Mouse (Mus musculus): ENCODE measurements at regions not wholly inside any gene's neighbourhood (a gene's known extent, or its start where the extent isn't known, plus 50 kb on each side); places are given as distances from the start of the nearest gene placed in this dataset.
A peak's percentile ranks its signal among the peaks of the same experiment; 100 is the strongest.

DNA sequence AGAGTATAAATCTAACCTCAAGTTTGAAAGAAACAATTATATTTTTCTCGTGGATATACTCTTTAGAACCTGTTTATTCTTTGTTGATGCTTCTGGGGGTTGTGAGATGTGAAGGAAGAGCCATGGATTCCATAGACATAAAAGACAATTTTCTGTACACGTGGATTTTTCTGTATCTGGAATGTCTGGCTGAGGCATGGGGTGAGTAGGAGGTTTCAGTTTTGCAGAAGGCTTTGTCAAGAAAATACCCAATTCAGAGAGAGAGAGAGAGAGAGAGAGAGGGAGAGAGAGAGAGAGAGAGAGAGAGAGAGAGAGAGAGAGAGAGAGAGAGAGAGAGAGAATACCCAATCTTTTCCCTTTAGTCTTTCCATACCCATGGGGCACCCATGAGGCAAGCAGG, 315.0 kb upstream of the Xylt1 start:
- Histone ChIP-seq H3K36me3 (ENCODE audit: control insufficient read depth, insufficient read depth, low read length) (no peaks in the 10 kb centered on the region), H3K4me3 (ENCODE audit: low read depth, low read length) (no peak overlapping the region), H3K9ac (ENCODE audit: low read length) (no peak overlapping the region), H3K4me2 (ENCODE audit: low read length) (no peak overlapping the region), H3K27me3 (replicated peaks; ENCODE audit: control insufficient read depth, insufficient read depth, low read length) (no peaks in the 10 kb centered on the region), H3K4me1 (replicated peaks; ENCODE audit: control insufficient read depth, insufficient read depth, low read length) (no peaks in the 10 kb centered on the region), H3K27ac (ENCODE audit: low read depth) (no peak overlapping the region), H3K9me3 (ENCODE audit: control insufficient read depth, low read length) (no peaks in the 10 kb centered on the region)
- DNase-seq (ENCODE audit: low spot score) (no peak), ATAC-seq (replicated peaks; ENCODE audit: low FRiP score, low TSS enrichment, low read depth) (no peak)
- 60% methylated on average over 2 of the region's 2 CpGs for WGBS

- no peaks in the 10 kb centered on the region for H3K36me3 ChIP-seq (ENCODE audit: control insufficient read depth, insufficient read depth, low read length)
- H3K9ac ChIP-seq (ENCODE audit: low read length): no peak overlapping the region
- H3K4me2 ChIP-seq (ENCODE audit: low read length): no peak overlapping the region
- H3K4me1 ChIP-seq (replicated peaks; ENCODE audit: control insufficient read depth, insufficient read depth, low read length): no peaks in the 10 kb centered on the region
- ATAC-seq (replicated peaks; ENCODE audit: low FRiP score, low TSS enrichment, low read depth) (peak; percentile 71), DNase-seq (ENCODE audit: low spot score) (no peak)
- H3K9me3 ChIP-seq (ENCODE audit: control insufficient read depth, low read length): no peaks in the 10 kb centered on the region
- no peak overlapping the region for H3K27ac ChIP-seq (ENCODE audit: low read depth)
- 36% methylated on average over 6 of the region's 6 CpGs for WGBS
- H3K27me3 ChIP-seq (replicated peaks; ENCODE audit: control insufficient read depth, insufficient read depth, low read length): no peaks in the 10 kb centered on the region
- no peak overlapping the region for H3K4me3 ChIP-seq (ENCODE audit: low read depth, low read length)
These were observed 289.7 kb upstream of the Xylt1 start for GRCm38 (mm10) chr7:117090911-117091550.

DNA sequence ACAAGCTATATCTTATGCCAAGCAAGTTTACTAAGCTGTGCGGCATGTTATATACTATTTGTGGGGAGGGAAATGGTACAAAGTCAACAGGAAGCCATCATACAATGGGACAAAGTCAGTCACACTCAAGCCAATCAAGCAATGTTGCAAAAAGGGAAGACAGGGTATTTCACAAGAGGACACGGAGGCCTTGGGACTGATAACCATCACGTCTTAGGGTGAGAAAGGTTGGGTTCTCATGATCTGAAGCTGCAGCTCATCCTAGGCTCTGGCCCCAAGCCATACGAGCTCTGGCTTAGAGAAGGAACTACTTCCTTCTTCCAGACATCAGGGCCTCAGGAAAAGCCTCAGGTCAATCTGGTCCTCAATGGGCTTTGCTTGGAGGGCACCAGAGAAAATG, 287.9 kb upstream of the Xylt1 start:
- Histone ChIP-seq H3K4me1 (replicated peaks; ENCODE audit: control insufficient read depth, insufficient read depth, low read length) (no peaks in the 10 kb centered on the region), H3K4me2 (ENCODE audit: low read length) (no peak overlapping the region), H3K27me3 (replicated peaks; ENCODE audit: control insufficient read depth, insufficient read depth, low read length) (no peaks in the 10 kb centered on the region), H3K9me3 (ENCODE audit: control insufficient read depth, low read length) (no peaks in the 10 kb centered on the region), H3K27ac (ENCODE audit: low read depth) (no peak overlapping the region), H3K36me3 (ENCODE audit: control insufficient read depth, insufficient read depth, low read length) (no peaks in the 10 kb centered on the region), H3K4me3 (ENCODE audit: low read depth, low read length) (no peak overlapping the region), H3K9ac (ENCODE audit: low read length) (no peak overlapping the region)
- WGBS: 86% methylated on average over 4 of the region's 4 CpGs
- ATAC-seq (replicated peaks; ENCODE audit: low FRiP score, low TSS enrichment, low read depth) (no peak), DNase-seq (ENCODE audit: low spot score) (no peak)

GRCm38 (mm10) chr7:117097618-117098017, 283.2 kb upstream of the Xylt1 start:
- Histone ChIP-seq H3K36me3 (ENCODE audit: control insufficient read depth, insufficient read depth, low read length) (no peaks in the 10 kb centered on the region), H3K27ac (ENCODE audit: low read depth) (no peak overlapping the region), H3K27me3 (replicated peaks; ENCODE audit: control insufficient read depth, insufficient read depth, low read length) (no peaks in the 10 kb centered on the region), H3K4me3 (ENCODE audit: low read depth, low read length) (no peak overlapping the region), H3K9ac (ENCODE audit: low read length) (no peak overlapping the region), H3K9me3 (ENCODE audit: control insufficient read depth, low read length) (no peaks in the 10 kb centered on the region), H3K4me2 (ENCODE audit: low read length) (no peak overlapping the region), H3K4me1 (replicated peaks; ENCODE audit: control insufficient read depth, insufficient read depth, low read length) (no peaks in the 10 kb centered on the region)
- DNase-seq (ENCODE audit: low spot score): no peak
- peak; percentile 82 for ATAC-seq (replicated peaks; ENCODE audit: low FRiP score, low TSS enrichment, low read depth)
- WGBS: 65% methylated on average over 3 of the region's 3 CpGs

GRCm38 (mm10) chr7:117099041-117099440, 281.7 kb upstream of the Xylt1 start:
- no peaks in the 10 kb centered on the region for H3K36me3 ChIP-seq (ENCODE audit: control insufficient read depth, insufficient read depth, low read length)
- 67% methylated on average over 6 of the region's 6 CpGs for WGBS

GRCm38 (mm10) chr7:117103035-117103434, 277.7 kb upstream of the Xylt1 start:
- H3K9me3 ChIP-seq (ENCODE audit: control insufficient read depth, low read length): no peaks in the 10 kb centered on the region
- no peaks in the 10 kb centered on the region for H3K27me3 ChIP-seq (replicated peaks; ENCODE audit: control insufficient read depth, insufficient read depth, low read length)
- H3K9ac ChIP-seq (ENCODE audit: low read length): no peak overlapping the region
- H3K4me3 ChIP-seq (ENCODE audit: low read depth, low read length): no peak overlapping the region
- DNase-seq (ENCODE audit: low spot score): no peak
- H3K36me3 ChIP-seq (ENCODE audit: control insufficient read depth, insufficient read depth, low read length): no peaks in the 10 kb centered on the region
- H3K4me1 ChIP-seq (replicated peaks; ENCODE audit: control insufficient read depth, insufficient read depth, low read length): no peaks in the 10 kb centered on the region
- WGBS: 44% methylated on average over 5 of the region's 5 CpGs
- H3K4me2 ChIP-seq (ENCODE audit: low read length): no peak overlapping the region
- ATAC-seq (replicated peaks; ENCODE audit: low FRiP score, low TSS enrichment, low read depth): no peak
- no peak overlapping the region for H3K27ac ChIP-seq (ENCODE audit: low read depth)

More at GRCm38 (mm10) chr7:117099041-117099440, 281.7 kb upstream of the Xylt1 start:
- no peak overlapping the region for H3K9ac ChIP-seq (ENCODE audit: low read length)
- ATAC-seq (replicated peaks; ENCODE audit: low FRiP score, low TSS enrichment, low read depth) (no peak), DNase-seq (ENCODE audit: low spot score) (no peak)
- H3K27ac ChIP-seq (ENCODE audit: low read depth): no peak overlapping the region
- H3K9me3 ChIP-seq (ENCODE audit: control insufficient read depth, low read length): no peaks in the 10 kb centered on the region
- no peak overlapping the region for H3K4me2 ChIP-seq (ENCODE audit: low read length)
- H3K4me1 ChIP-seq (replicated peaks; ENCODE audit: control insufficient read depth, insufficient read depth, low read length): no peaks in the 10 kb centered on the region
- H3K27me3 ChIP-seq (replicated peaks; ENCODE audit: control insufficient read depth, insufficient read depth, low read length): no peaks in the 10 kb centered on the region
- no peak overlapping the region for H3K4me3 ChIP-seq (ENCODE audit: low read depth, low read length)

- WGBS: 86% methylated on average over 7 of the region's 7 CpGs
- ATAC-seq (replicated peaks; ENCODE audit: low FRiP score, low TSS enrichment, low read depth) (no peak), DNase-seq (ENCODE audit: low spot score) (no peak)
- no peaks in the 10 kb centered on the region for H3K27me3 ChIP-seq (replicated peaks; ENCODE audit: control insufficient read depth, insufficient read depth, low read length)
- no peak overlapping the region for H3K27ac ChIP-seq (ENCODE audit: low read depth)
- no peak overlapping the region for H3K4me3 ChIP-seq (ENCODE audit: low read depth, low read length)
- H3K9ac ChIP-seq (ENCODE audit: low read length): no peak overlapping the region
- no peak overlapping the region for H3K4me2 ChIP-seq (ENCODE audit: low read length)
- H3K9me3 ChIP-seq (ENCODE audit: control insufficient read depth, low read length): no peaks in the 10 kb centered on the region
- H3K4me1 ChIP-seq (replicated peaks; ENCODE audit: control insufficient read depth, insufficient read depth, low read length): no peaks in the 10 kb centered on the region
- no peaks in the 10 kb centered on the region for H3K36me3 ChIP-seq (ENCODE audit: control insufficient read depth, insufficient read depth, low read length)
These were observed 274.0 kb upstream of the Xylt1 start for GRCm38 (mm10) chr7:117106691-117107191.

GRCm38 (mm10) chr7:117108391-117108790, 272.4 kb upstream of the Xylt1 start:
- Histone ChIP-seq H3K9ac (ENCODE audit: low read length) (no peak overlapping the region), H3K27ac (ENCODE audit: low read depth) (no peak overlapping the region), H3K4me1 (replicated peaks; ENCODE audit: control insufficient read depth, insufficient read depth, low read length) (no peaks in the 10 kb centered on the region), H3K36me3 (ENCODE audit: control insufficient read depth, insufficient read depth, low read length) (no peaks in the 10 kb centered on the region), H3K4me3 (ENCODE audit: low read depth, low read length) (no peak overlapping the region), H3K4me2 (ENCODE audit: low read length) (no peak overlapping the region), H3K9me3 (ENCODE audit: control insufficient read depth, low read length) (no peaks in the 10 kb centered on the region), H3K27me3 (replicated peaks; ENCODE audit: control insufficient read depth, insufficient read depth, low read length) (no peaks in the 10 kb centered on the region)
- ATAC-seq (replicated peaks; ENCODE audit: low FRiP score, low TSS enrichment, low read depth): no peak
- 81% methylated on average over 3 of the region's 3 CpGs for WGBS
- no peak for DNase-seq (ENCODE audit: low spot score)

- no peaks in the 10 kb centered on the region for H3K9me3 ChIP-seq (ENCODE audit: control insufficient read depth, low read length)
- no peaks in the 10 kb centered on the region for H3K27me3 ChIP-seq (replicated peaks; ENCODE audit: control insufficient read depth, insufficient read depth, low read length)
- WGBS: 61% methylated on average over 3 of the region's 3 CpGs
- no peaks in the 10 kb centered on the region for H3K4me1 ChIP-seq (replicated peaks; ENCODE audit: control insufficient read depth, insufficient read depth, low read length)
- no peak overlapping the region for H3K4me3 ChIP-seq (ENCODE audit: low read depth, low read length)
- no peak overlapping the region for H3K27ac ChIP-seq (ENCODE audit: low read depth)
- H3K36me3 ChIP-seq (ENCODE audit: control insufficient read depth, insufficient read depth, low read length): no peaks in the 10 kb centered on the region
- H3K4me2 ChIP-seq (ENCODE audit: low read length): no peak overlapping the region
- DNase-seq (ENCODE audit: low spot score) (no peak), ATAC-seq (replicated peaks; ENCODE audit: low FRiP score, low TSS enrichment, low read depth) (no peak)
- no peak overlapping the region for H3K9ac ChIP-seq (ENCODE audit: low read length)
These were observed 253.1 kb upstream of the Xylt1 start for GRCm38 (mm10) chr7:117127728-117128127.

All from intestine, embryonic 14.5 days (tissue).